Mouse (Mus musculus): ENCODE data around the gene Lrch1.

Lrch1 gene

DNA sequence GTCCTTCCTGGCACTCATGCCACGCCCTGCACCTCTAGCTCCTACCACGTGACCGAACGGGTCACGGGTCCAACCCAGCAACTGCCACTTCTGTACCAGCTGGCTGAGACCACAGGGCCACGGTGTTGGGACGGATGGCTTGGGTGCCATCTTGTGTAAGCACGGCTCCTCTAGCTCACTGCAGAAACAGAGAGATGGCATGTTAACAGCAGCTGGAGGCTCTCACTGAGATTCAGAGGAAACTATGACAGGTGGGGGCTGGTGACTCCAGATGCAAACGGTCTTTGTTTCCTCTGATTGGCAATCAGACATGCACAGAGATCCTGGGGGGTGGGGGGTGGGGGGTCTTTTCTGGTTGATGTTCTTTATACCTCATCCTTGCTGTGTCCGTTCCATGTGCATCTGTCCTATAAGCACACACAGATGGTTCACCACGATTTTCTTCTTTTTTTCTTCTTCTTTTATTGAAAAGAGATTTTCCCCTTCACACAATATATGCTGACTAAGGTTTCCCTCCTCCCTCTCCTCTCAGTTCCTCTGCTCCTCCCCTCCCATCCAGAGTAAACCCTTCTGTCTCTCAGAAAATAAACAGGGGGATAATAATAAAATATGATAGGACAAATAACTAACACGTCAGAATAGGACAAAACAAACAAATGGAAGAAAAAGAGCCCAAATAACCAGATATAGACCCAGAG, 25.5 kb downstream of the Lrch1 start:
- no peak for DNase-seq (ENCODE audit: low spot score in 2 of 2)

DNA sequence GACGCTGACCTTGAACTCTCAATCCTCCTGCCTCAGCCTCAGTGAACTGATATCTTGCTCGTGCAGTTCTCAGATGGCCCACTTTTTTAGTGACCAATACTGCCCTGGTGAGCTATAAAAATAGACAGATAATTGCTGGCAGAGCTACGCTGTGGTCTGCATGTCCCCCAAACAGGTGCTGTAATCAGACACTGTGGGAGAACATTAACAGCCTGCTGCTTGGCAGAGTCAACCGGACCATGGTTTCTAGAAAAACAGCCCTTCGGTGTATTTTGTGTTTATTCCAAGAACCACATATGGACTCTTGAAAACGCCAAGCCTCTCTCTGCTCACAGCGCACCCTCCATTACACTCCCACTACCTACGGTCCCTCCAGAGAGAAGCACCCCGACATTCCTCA, 26.2 kb downstream of the Lrch1 start:
- no peak for DNase-seq (ENCODE audit: low spot score in 2 of 2)

DNA sequence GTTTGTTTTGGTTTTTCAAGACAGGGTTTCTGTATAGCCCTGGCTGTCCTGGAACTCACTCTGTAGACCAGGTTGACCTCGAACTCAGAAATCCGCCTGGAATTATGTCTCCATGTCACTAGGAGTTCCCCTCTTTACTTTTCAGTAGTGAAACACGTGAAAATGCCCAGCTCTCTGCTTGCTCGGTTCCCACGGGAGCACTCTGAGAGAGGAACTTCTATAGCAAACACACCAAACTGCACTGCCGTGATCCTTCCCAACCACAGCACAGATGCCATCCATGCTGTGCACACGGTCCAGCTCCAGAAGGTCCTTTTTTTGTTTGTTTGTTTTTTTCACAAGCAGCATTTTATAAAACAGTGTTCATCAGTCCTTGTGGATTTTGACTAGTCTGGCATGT, 28.5 kb downstream of the Lrch1 start:
- no peak for DNase-seq (ENCODE audit: low spot score in 2 of 2)

- no peak for DNase-seq (ENCODE audit: low spot score in 2 of 2)
These were observed 29.1 kb downstream of the Lrch1 start for GRCm38 (mm10) chr14:74918521-74919103.

DNA sequence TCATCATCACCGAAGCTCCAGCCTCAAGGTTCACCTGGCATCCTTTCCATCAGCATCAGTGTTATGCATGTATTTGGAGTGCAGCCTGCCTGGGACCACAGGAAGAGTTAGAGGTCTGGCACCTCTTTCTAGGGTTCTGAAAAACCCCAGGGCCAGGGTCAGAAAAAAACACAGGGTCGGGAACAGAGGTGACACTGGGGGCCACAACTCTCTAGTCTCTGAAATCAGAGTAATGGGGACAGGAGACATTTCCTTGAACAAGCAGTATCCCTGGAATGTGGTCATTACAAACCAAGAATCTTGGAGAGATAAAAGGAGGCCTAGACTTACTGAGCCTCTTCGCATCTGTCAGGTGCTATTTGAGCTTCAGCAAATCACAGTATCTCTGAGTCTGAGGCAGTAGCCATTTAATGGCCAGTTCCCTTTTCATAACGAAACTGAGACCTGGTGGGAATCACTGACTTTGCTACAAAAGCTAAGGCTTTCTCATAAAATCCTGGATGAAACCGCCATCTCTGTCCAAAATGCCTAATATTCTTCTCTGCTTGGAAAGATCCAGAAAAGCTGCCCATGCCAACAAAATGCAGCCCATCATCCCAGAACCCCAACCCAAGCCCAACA, 30.1 kb downstream of the Lrch1 start:
- no peak for DNase-seq (ENCODE audit: low spot score in 2 of 2)

DNA sequence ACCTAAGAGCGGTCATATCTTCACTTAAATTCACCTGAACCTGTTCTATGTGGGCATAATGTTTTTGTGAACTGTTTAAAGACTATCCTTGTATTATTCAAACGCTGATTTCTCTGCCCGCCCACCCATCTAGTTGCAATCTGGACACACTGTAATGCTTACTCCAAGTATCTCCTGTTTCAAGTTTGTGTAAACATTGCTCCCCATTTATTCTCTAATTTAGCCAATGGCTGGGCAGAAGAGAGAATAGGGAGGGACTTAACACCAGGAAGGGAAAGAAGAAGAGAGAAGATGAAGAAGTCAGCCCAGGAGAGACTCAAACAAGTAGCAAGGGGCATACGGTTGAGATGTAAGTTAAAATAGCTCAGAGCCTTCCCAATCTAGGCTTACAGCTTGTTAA, 31.0 kb downstream of the Lrch1 start:
- DNase-seq (ENCODE audit: low spot score in 2 of 2), result no peak

- DNase-seq (ENCODE audit: low spot score in 2 of 2), result no peak
These were observed 31.6 kb downstream of the Lrch1 start for GRCm38 (mm10) chr14:74916075-74916474.

GRCm38 (mm10) chr14:74915658-74916057, 32.0 kb downstream of the Lrch1 start:
- no peak for DNase-seq (ENCODE audit: low spot score in 2 of 2)

- peak; percentile 77 to 82 for DNase-seq (ENCODE audit: low spot score in 2 of 2)
These were observed 32.7 kb downstream of the Lrch1 start for GRCm38 (mm10) chr14:74915025-74915424.

GRCm38 (mm10) chr14:74913381-74914230, 34.1 kb downstream of the Lrch1 start:
- DNase-seq (ENCODE audit: low spot score in 2 of 2), result no peak

GRCm38 (mm10) chr14:74910363-74910762, 37.3 kb downstream of the Lrch1 start:
- no peak for DNase-seq (ENCODE audit: low spot score in 2 of 2)

- no peak for DNase-seq (ENCODE audit: low spot score in 2 of 2)
These were observed 38.7 kb downstream of the Lrch1 start for GRCm38 (mm10) chr14:74909021-74909420.

- no peak for DNase-seq (ENCODE audit: low spot score in 2 of 2)
These were observed 39.4 kb downstream of the Lrch1 start for GRCm38 (mm10) chr14:74908250-74908649.

DNA sequence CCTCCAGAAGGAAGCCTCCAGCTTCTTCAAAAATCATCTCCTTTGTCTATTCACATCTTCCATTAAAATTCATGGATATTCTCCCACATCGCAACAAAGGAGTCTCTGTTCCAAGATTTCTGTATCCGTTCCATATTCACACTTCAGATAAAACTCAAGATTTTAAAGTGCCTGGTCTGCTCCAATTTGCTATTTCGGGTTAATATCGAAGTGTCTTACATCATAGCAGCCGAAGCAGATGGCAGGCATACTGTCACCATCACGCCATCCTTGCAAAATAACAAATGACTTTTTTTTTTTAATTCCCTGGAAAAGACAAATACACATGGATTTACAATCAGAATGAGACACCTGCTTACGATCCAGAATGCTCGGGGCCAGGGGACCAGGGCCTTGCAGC, 40.0 kb downstream of the Lrch1 start:
- no peak for DNase-seq (ENCODE audit: low spot score in 2 of 2)

- no peak for DNase-seq (ENCODE audit: low spot score in 2 of 2)
These were observed 41.7 kb downstream of the Lrch1 start for GRCm38 (mm10) chr14:74905990-74906389.

- DNase-seq (ENCODE audit: low spot score in 2 of 2), result no peak
These were observed 43.2 kb downstream of the Lrch1 start for GRCm38 (mm10) chr14:74904442-74904841.

DNA sequence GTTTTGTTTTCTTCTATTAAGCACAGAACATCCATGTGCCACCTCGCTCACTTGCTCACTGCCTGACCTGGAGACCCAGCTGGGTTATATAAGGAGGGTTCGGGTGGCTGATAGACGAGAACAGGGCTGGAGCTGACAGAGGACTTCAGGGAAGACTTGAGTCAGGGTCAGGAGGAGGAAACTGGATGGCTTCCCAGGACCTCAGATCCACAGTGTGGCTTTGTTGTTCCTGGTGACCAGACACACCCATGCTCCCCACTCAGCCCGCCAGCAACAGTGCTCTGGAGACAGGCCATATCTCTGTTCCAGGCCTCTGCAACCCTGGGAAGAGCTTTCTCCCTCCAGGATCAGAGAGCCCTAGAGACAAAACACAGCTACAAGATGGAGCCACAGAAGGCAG, 44.6 kb downstream of the Lrch1 start:
- DNase-seq (ENCODE audit: low spot score in 2 of 2), result no peak

DNA sequence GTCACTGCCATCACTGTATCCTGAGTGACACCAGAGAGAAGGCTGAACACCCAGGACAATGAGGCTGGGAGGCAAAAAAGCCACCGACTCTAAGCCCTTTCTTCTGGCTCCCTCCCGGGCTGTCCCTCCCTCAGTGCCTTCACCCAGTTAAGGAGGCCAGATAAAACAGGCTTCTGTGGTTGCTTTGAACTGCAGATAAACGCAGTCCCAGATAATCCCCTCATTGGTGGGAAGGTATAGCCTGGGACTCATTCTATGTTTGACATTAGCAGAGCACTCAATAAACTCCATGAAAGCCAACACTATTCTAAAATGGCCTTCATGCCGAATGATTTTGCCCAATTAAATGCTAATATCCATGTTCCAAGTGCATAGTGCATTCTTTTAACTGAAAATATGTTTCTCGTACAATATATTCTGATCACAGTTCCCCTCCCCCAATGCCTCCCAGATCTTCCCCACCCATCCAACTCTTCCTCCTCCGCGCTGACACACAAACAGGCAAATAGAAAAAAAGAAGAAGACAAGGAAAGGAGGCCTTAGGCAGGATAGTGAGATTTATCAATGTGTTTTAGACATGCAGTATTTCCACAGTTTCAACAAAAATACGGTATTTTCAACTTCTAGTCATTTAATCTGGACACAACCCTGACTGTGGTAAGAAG, 46.8 kb downstream of the Lrch1 start:
- DNase-seq (ENCODE audit: low spot score in 2 of 2), result no peak

DNA sequence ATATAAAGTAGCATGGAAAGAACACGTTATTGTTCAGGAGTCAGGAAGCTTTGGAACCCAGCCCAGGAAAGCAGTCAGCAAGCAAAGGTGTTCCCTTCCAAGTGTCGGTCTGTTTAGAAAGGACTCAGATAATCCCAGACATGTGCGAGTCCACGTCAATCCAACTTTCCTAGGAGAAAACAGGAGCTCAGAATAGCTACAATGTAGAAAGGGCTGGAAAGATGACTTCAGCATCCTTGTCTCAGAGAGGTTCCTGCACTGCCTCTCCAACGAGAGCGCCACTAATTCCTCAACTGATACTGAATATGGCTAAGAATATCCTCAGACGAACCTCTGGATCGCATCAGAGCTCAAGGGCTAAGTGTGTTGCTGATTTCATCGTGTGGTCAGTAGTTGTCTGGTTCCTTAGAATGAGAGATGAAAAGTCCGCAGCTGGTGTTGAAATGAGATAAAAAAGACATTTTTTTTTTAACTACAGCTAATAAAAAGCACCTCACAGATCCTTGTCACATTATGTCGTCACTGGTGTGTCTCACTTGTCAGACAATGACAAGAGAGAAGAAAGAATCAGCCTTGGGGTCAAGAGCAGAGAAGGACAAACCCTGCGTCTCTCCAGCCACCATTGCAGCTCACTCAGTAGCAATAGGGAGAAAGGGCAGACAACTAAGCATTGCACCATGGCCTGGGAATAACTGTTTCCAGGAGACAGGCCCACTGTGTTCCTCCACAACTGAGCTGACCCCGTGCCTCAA, 47.5 kb downstream of the Lrch1 start:
- DNase-seq (ENCODE audit: low spot score in 2 of 2), result no peak

DNA sequence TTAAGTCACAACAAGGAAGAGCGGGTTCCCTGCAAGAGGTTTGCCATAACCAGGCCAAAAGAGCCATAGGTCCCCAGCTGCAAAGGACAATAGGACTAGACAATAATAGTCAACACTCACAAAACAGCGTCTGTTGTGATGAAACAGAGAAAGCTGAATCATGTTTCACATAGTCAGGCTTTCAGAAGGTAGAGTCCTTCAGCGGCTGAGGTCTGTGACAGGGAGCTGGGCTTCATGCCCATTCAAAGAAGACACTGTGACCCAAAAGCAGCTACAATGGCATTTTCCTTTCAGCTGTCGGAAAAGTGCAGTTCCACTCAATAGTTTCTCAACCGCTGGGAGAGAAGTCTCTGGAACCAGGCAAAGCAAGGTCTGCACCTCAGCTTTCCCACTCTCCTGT, 48.7 kb downstream of the Lrch1 start:
- DNase-seq (ENCODE audit: low spot score in 2 of 2), result no peak

- DNase-seq (ENCODE audit: low spot score in 2 of 2), result no peak
These were observed 54.0 kb downstream of the Lrch1 start for GRCm38 (mm10) chr14:74893693-74894092.

Measured in right cerebral cortex, postnatal 36 days (tissue).